Mouse (Mus musculus) spleen, adult 2 months (tissue): ENCODE measurements around the gene Ror2.

ENCODE experiments used
- CTCF ChIP-seq: fragments of 200-500 bp; IDR thresholded peaks from 2 replicates; pipeline ENCODE4 v1.5.1; 2011; ENCODE audit warnings: mild to moderate bottlenecking, inconsistent platforms; ENCODE audit not compliant: insufficient read depth, insufficient read length, insufficient replicate concordance; ENCODE audit errors: extremely low read depth
- POLR2A ChIP-seq: fragments of 200-500 bp; IDR thresholded peaks from 2 replicates; pipeline ENCODE4 v1.6.1; 2011; ENCODE audit warnings: low read depth, low read length, inconsistent platforms

DNA sequence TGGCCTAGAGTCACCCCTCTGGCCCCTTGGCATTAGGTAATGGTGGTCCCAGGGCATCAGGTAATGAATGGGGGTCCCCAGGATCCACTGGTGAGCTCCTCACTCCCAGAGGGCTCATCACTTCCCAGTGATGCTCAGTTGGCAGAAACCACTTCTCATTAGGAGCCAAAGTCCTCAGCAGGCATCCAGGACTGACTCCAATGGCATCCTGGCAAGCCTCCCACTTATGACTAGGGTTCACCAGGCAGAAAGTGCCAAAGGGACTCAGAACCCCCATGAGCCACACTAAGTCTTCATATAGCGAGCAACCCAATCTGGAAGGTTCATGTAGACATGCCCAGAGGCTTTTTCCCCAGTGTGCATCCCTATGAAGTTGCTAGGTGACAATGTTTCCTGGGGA is 221.2 kb downstream of the Ror2 start:
- TF ChIP-seq POLR2A: no peak
- no peak for TF ChIP-seq CTCF
